Mouse (Mus musculus): ENCODE measurements at regions not wholly inside any gene's neighbourhood (a gene's known extent, or its start where the extent isn't known, plus 50 kb on each side); places are given as distances from the start of the nearest gene placed in this dataset.

- no peak for ATAC-seq
- H3K36me3 ChIP-seq (ENCODE audit: control insufficient read depth, insufficient read depth): no peaks in the 10 kb centered on the region
- H3K4me3 ChIP-seq (replicated peaks; ENCODE audit: low read length): no peak overlapping the region
- H3K9me3 ChIP-seq (ENCODE audit: control insufficient read depth, low read length): no peaks in the 10 kb centered on the region
- no peaks in the 10 kb centered on the region for H3K27me3 ChIP-seq (replicated peaks; ENCODE audit: control insufficient read depth, insufficient read depth, low read length)
- H3K4me2 ChIP-seq (ENCODE audit: low read length): no peak overlapping the region
- 45% methylated on average over 7 of the region's 7 CpGs for WGBS
- H3K9ac ChIP-seq (replicated peaks; ENCODE audit: low read depth, low read length): no peak overlapping the region
- H3K27ac ChIP-seq (ENCODE audit: low read length): no peak overlapping the region
- H3K4me1 ChIP-seq (replicated peaks; ENCODE audit: control insufficient read depth, insufficient read depth, low read length): no peaks in the 10 kb centered on the region
Observed at GRCm38 (mm10) chr10:112798603-112799002, 130.2 kb downstream of the Atxn7l3b start.

- H3K27ac ChIP-seq (ENCODE audit: low read length): no peak overlapping the region
- H3K9me3 ChIP-seq (ENCODE audit: control insufficient read depth, low read length): no peaks in the 10 kb centered on the region
- no peaks in the 10 kb centered on the region for H3K4me1 ChIP-seq (replicated peaks; ENCODE audit: control insufficient read depth, insufficient read depth, low read length)
- H3K9ac ChIP-seq (replicated peaks; ENCODE audit: low read depth, low read length): no peak overlapping the region
- H3K27me3 ChIP-seq (replicated peaks; ENCODE audit: control insufficient read depth, insufficient read depth, low read length): no peaks in the 10 kb centered on the region
- H3K36me3 ChIP-seq (ENCODE audit: control insufficient read depth, insufficient read depth): no peaks in the 10 kb centered on the region
- WGBS: 9% methylated on average over 4 of the region's 4 CpGs
- no peak overlapping the region for H3K4me2 ChIP-seq (ENCODE audit: low read length)
- ATAC-seq: no peak
- no peak overlapping the region for H3K4me3 ChIP-seq (replicated peaks; ENCODE audit: low read length)
Observed at GRCm38 (mm10) chr10:112798090-112798489, 130.7 kb downstream of the Atxn7l3b start.

- 5% methylated on average over 1 of the region's 1 CpGs for WGBS
- no peak for ATAC-seq
Observed at GRCm38 (mm10) chr10:112795938-112796337, 132.9 kb downstream of the Atxn7l3b start.

GRCm38 (mm10) chr10:112795473-112795872 lies 133.3 kb downstream of the Atxn7l3b start:
- no peak overlapping the region for H3K4me3 ChIP-seq (replicated peaks; ENCODE audit: low read length)
- no peaks in the 10 kb centered on the region for H3K27me3 ChIP-seq (replicated peaks; ENCODE audit: control insufficient read depth, insufficient read depth, low read length)
- no peaks in the 10 kb centered on the region for H3K4me1 ChIP-seq (replicated peaks; ENCODE audit: control insufficient read depth, insufficient read depth, low read length)
- no peaks in the 10 kb centered on the region for H3K9me3 ChIP-seq (ENCODE audit: control insufficient read depth, low read length)
- 91% methylated on average over 1 of the region's 1 CpGs for WGBS
- H3K36me3 ChIP-seq (ENCODE audit: control insufficient read depth, insufficient read depth): no peaks in the 10 kb centered on the region
- H3K4me2 ChIP-seq (ENCODE audit: low read length): no peak overlapping the region
- no peak overlapping the region for H3K27ac ChIP-seq (ENCODE audit: low read length)
- no peak overlapping the region for H3K9ac ChIP-seq (replicated peaks; ENCODE audit: low read depth, low read length)
- ATAC-seq: peak; percentile 26; the same call in 1 of the 2 replicates

More at GRCm38 (mm10) chr10:112795938-112796337, 132.9 kb downstream of the Atxn7l3b start:
- Histone ChIP-seq H3K9ac (replicated peaks; ENCODE audit: low read depth, low read length) (no peak overlapping the region), H3K4me2 (ENCODE audit: low read length) (no peak overlapping the region), H3K27me3 (replicated peaks; ENCODE audit: control insufficient read depth, insufficient read depth, low read length) (no peaks in the 10 kb centered on the region), H3K36me3 (ENCODE audit: control insufficient read depth, insufficient read depth) (no peaks in the 10 kb centered on the region), H3K4me3 (replicated peaks; ENCODE audit: low read length) (no peak overlapping the region), H3K4me1 (replicated peaks; ENCODE audit: control insufficient read depth, insufficient read depth, low read length) (no peaks in the 10 kb centered on the region), H3K9me3 (ENCODE audit: control insufficient read depth, low read length) (no peaks in the 10 kb centered on the region), H3K27ac (ENCODE audit: low read length) (no peak overlapping the region)

GRCm38 (mm10) chr10:112788236-112788635 lies 140.6 kb downstream of the Atxn7l3b start:
- Histone ChIP-seq H3K4me3 (replicated peaks; ENCODE audit: low read length) (no peak overlapping the region), H3K9ac (replicated peaks; ENCODE audit: low read depth, low read length) (no peak overlapping the region), H3K36me3 (ENCODE audit: control insufficient read depth, insufficient read depth) (no peaks in the 10 kb centered on the region), H3K4me1 (replicated peaks; ENCODE audit: control insufficient read depth, insufficient read depth, low read length) (no peaks in the 10 kb centered on the region), H3K27me3 (replicated peaks; ENCODE audit: control insufficient read depth, insufficient read depth, low read length) (no peaks in the 10 kb centered on the region), H3K27ac (ENCODE audit: low read length) (no peak overlapping the region), H3K9me3 (ENCODE audit: control insufficient read depth, low read length) (no peaks in the 10 kb centered on the region), H3K4me2 (ENCODE audit: low read length) (no peak overlapping the region)
- 87% methylated on average over 3 of the region's 3 CpGs for WGBS
- ATAC-seq: no peak

GRCm38 (mm10) chr10:112774262-112774661 lies 154.5 kb downstream of the Atxn7l3b start:
- no peak for ATAC-seq
- H3K9ac ChIP-seq (replicated peaks; ENCODE audit: low read depth, low read length): no peak overlapping the region
- WGBS: 94% methylated on average over 10 of the region's 10 CpGs

GRCm38 (mm10) chr10:112746683-112747082 lies 182.1 kb downstream of the Atxn7l3b start:
- 66% methylated on average over 1 of the region's 1 CpGs for WGBS
- H3K4me3 ChIP-seq (replicated peaks; ENCODE audit: low read length): no peak overlapping the region
- peak; percentile 72 for ATAC-seq
- no peak overlapping the region for H3K9ac ChIP-seq (replicated peaks; ENCODE audit: low read depth, low read length)
- no peak overlapping the region for H3K4me2 ChIP-seq (ENCODE audit: low read length)
- no peaks in the 10 kb centered on the region for H3K36me3 ChIP-seq (ENCODE audit: control insufficient read depth, insufficient read depth)
- no peak overlapping the region for H3K27ac ChIP-seq (ENCODE audit: low read length)
- H3K4me1 ChIP-seq (replicated peaks; ENCODE audit: control insufficient read depth, insufficient read depth, low read length): no peaks in the 10 kb centered on the region
- no peaks in the 10 kb centered on the region for H3K27me3 ChIP-seq (replicated peaks; ENCODE audit: control insufficient read depth, insufficient read depth, low read length)
- H3K9me3 ChIP-seq (ENCODE audit: control insufficient read depth, low read length): no peaks in the 10 kb centered on the region

More at GRCm38 (mm10) chr10:112774262-112774661, 154.5 kb downstream of the Atxn7l3b start:
- Histone ChIP-seq H3K9me3 (ENCODE audit: control insufficient read depth, low read length) (no peaks in the 10 kb centered on the region), H3K27me3 (replicated peaks; ENCODE audit: control insufficient read depth, insufficient read depth, low read length) (no peaks in the 10 kb centered on the region), H3K36me3 (ENCODE audit: control insufficient read depth, insufficient read depth) (no peaks in the 10 kb centered on the region), H3K27ac (ENCODE audit: low read length) (no peak overlapping the region), H3K4me3 (replicated peaks; ENCODE audit: low read length) (no peak overlapping the region), H3K4me1 (replicated peaks; ENCODE audit: control insufficient read depth, insufficient read depth, low read length) (no peaks in the 10 kb centered on the region), H3K4me2 (ENCODE audit: low read length) (no peak overlapping the region)

- Histone ChIP-seq H3K27ac (ENCODE audit: low read length) (no peak overlapping the region), H3K27me3 (replicated peaks; ENCODE audit: control insufficient read depth, insufficient read depth, low read length) (no peaks in the 10 kb centered on the region), H3K4me3 (replicated peaks; ENCODE audit: low read length) (no peak overlapping the region), H3K4me2 (ENCODE audit: low read length) (no peak overlapping the region), H3K36me3 (ENCODE audit: control insufficient read depth, insufficient read depth) (no peaks in the 10 kb centered on the region), H3K4me1 (replicated peaks; ENCODE audit: control insufficient read depth, insufficient read depth, low read length) (no peaks in the 10 kb centered on the region), H3K9me3 (ENCODE audit: control insufficient read depth, low read length) (no peaks in the 10 kb centered on the region), H3K9ac (replicated peaks; ENCODE audit: low read depth, low read length) (no peak overlapping the region)
- WGBS: 90% methylated on average over 2 of the region's 2 CpGs
- no peak for ATAC-seq
Observed at GRCm38 (mm10) chr10:112743527-112743926, 185.3 kb downstream of the Atxn7l3b start.

- no peak overlapping the region for H3K4me3 ChIP-seq (replicated peaks; ENCODE audit: low read length)
- ATAC-seq: no peak
- H3K4me1 ChIP-seq (replicated peaks; ENCODE audit: control insufficient read depth, insufficient read depth, low read length): no peaks in the 10 kb centered on the region
- no peak overlapping the region for H3K9ac ChIP-seq (replicated peaks; ENCODE audit: low read depth, low read length)
- no peaks in the 10 kb centered on the region for H3K36me3 ChIP-seq (ENCODE audit: control insufficient read depth, insufficient read depth)
- 93% methylated on average over 8 of the region's 8 CpGs for WGBS
- no peaks in the 10 kb centered on the region for H3K27me3 ChIP-seq (replicated peaks; ENCODE audit: control insufficient read depth, insufficient read depth, low read length)
- H3K9me3 ChIP-seq (ENCODE audit: control insufficient read depth, low read length): no peaks in the 10 kb centered on the region
- no peak overlapping the region for H3K27ac ChIP-seq (ENCODE audit: low read length)
- no peak overlapping the region for H3K4me2 ChIP-seq (ENCODE audit: low read length)
Observed at GRCm38 (mm10) chr10:112742123-112742522, 186.7 kb downstream of the Atxn7l3b start.
